Mouse (Mus musculus): ENCODE measurements around the gene Kif1a.

GRCm38 (mm10) chr1:93124066-93124465 lies 22.3 kb upstream of the Kif1a start:
- no peak for TF ChIP-seq GATA1 (IDR thresholded peaks at IDR 0.05; ENCODE audit: borderline replicate concordance, low read length)
- no peak for TF ChIP-seq FLI1 (IDR thresholded peaks at IDR 0.05; ENCODE audit: low read length)

Measured in megakaryocyte, embryonic 14.5 days (primary cell).